Mouse (Mus musculus) cortical plate, adult 2 months (tissue): ENCODE data around the gene Fzd7.

Experiments
- CTCF ChIP-seq: fragments of 200-500 bp; IDR thresholded peaks from 2 replicates; pipeline ENCODE4 v1.5.1; 2011; ENCODE audit warnings: mild to moderate bottlenecking, control low read depth, low read length; ENCODE audit not compliant: insufficient read depth; ENCODE audit errors: extremely low read depth
- POLR2A ChIP-seq: fragments of 200-500 bp; IDR thresholded peaks from 2 replicates; pipeline ENCODE4 v1.6.1; 2011; ENCODE audit warnings: mild to moderate bottlenecking, low read length, control low read depth; ENCODE audit not compliant: insufficient read depth; ENCODE audit errors: extremely low read depth

DNA sequence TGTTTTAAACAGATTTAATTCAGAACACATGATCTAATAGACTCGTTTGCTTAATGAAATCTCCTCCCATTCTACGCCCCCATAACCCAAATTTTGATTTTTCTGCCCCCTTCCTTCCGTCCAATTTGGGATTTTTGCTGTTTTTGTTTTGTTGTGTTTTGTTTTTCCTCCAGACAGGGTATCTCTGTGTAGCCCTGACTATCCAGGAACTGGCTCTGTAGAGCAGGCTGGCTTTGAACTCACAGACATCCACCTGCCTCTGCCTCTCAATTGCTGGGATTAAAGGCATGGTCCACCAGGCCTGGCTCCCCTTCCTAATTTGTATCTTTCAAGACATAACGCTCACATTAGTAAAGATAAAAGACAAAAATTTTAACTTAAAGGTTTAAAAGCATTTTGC is 3.6 kb downstream of the Fzd7 start:
- no peak for TF ChIP-seq CTCF
- TF ChIP-seq POLR2A = no peak
